Mouse (Mus musculus): Measurements from ENCODE around the gene Mcm2. TPM values are rescaled to one million over a fixed set of nuclear protein-coding genes. Genes with fewer than 3 reads are reported as not detected.

Mcm2 gene
- 126 TPM for polyA plus RNA-seq (2012; fragmentation: generic; extraction: Trizol)
- long read RNA-seq, experiment 1, transcript Mcm2-201 (16 exons, 3,371 nt) = major isoform, 58 of 90 reads
- long read RNA-seq, experiment 1, partial matches to known transcripts = 16 of 90 reads
- long read RNA-seq, experiment 1, other reads (novel, unspliced or antisense) = 16 of 90 reads
- long read RNA-seq, experiment 2, transcript Mcm2-201 (16 exons, 3,371 nt) = major isoform, 2,262 of 2,564 reads
- long read RNA-seq, experiment 2, partial matches to known transcripts = 115 of 2,564 reads
- long read RNA-seq, experiment 2, other reads (novel, unspliced or antisense) = 187 of 2,564 reads

DNA sequence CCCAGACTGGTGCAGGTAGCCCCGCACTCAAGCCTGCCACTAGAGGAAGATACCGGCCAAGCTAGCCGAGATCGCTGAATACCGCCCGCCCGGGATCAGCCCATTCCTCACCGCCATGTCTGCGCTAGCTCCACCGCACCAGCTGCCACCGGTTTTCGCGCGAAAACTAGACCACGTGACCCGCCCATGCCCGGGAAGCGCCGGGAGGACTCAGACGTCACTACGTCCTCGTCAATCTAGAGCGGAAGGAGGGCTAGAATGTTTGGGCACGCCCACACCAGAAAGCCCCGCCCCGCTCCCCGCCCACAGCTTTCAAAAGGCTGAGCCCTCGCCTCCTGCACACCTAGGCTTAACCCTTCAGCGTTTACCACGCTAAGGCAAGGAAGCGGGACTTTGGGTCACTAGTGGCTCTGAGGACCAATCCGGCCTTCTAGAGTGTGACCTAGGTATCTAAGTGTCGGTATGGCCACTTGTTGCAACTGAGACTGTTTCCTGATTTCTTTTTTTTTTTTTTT lies at the start of gene Mcm2:
Gene Mcm2, minus strand, starts transcription at position 247 of the 515 bp plus-strand sequence.
- peaks cover 55% of the 10 kb centered on the region for H3K79me2 ChIP-seq (ENCODE audit: control insufficient read depth, insufficient read depth)
- peak within 1 kb of the TSS; percentile 85 for H3K4me3 ChIP-seq (ENCODE audit: insufficient read depth, poor library complexity, severe bottlenecking)
- TF ChIP-seq FOSL1 (IDR thresholded peaks at IDR 0.05; ENCODE audit: insufficient read depth, low read length, poor library complexity, severe bottlenecking) (no peak), MAX (IDR thresholded peaks at IDR 0.05) (peak; percentile 41), CEBPB (IDR thresholded peaks at IDR 0.05; ENCODE audit: low read depth) (no peak), MYOD1 (IDR thresholded peaks at IDR 0.05; ENCODE audit: control insufficient read depth, insufficient read length, low read depth) (peak; percentile 16), USF1 (IDR thresholded peaks at IDR 0.05; ENCODE audit: low read depth) (peak; percentile 96)
- H3K27me3 ChIP-seq (ENCODE audit: control insufficient read depth, insufficient read depth, insufficient read length) = no peaks in the 10 kb centered on the region
- H3ac ChIP-seq (ENCODE audit: control insufficient read depth, insufficient read length, low read depth) = peak within 1 kb of the TSS; percentile 81
- peaks cover 35% of the 10 kb centered on the region for H3K36me3 ChIP-seq (ENCODE audit: control insufficient read depth, insufficient read depth)
- H3K79me3 ChIP-seq (ENCODE audit: low read depth) = peaks cover 36% of the 10 kb centered on the region

GRCm38 (mm10) chr6:88947771-88948170 lies 49.2 kb upstream of the Mcm2 start:
- no peaks in the 10 kb centered on the region for H3K79me3 ChIP-seq (ENCODE audit: low read depth)
- no peak overlapping the region for H3K4me3 ChIP-seq (ENCODE audit: insufficient read depth, poor library complexity, severe bottlenecking)
- no peaks in the 10 kb centered on the region for H3K36me3 ChIP-seq (ENCODE audit: control insufficient read depth, insufficient read depth)
- no peaks in the 10 kb centered on the region for H3K27me3 ChIP-seq (ENCODE audit: control insufficient read depth, insufficient read depth, insufficient read length)
- H3K79me2 ChIP-seq (ENCODE audit: control insufficient read depth, insufficient read depth) = no peaks in the 10 kb centered on the region
- no peak for TF ChIP-seq MYOG (IDR thresholded peaks at IDR 0.05; ENCODE audit: control insufficient read depth, extremely low read depth, insufficient read length)
- no peak for TF ChIP-seq MAX (IDR thresholded peaks at IDR 0.05)
- TF ChIP-seq USF1 (IDR thresholded peaks at IDR 0.05; ENCODE audit: low read depth) = no peak
- TF ChIP-seq FOSL1 (IDR thresholded peaks at IDR 0.05; ENCODE audit: insufficient read depth, low read length, poor library complexity, severe bottlenecking) = no peak
- TF ChIP-seq CTCF (IDR thresholded peaks at IDR 0.05; ENCODE audit: control insufficient read depth, insufficient read depth, insufficient read length) = no peak
- no peak for TF ChIP-seq MYOD1 (IDR thresholded peaks at IDR 0.05; ENCODE audit: control insufficient read depth, insufficient read length, low read depth)
- no peak for TF ChIP-seq CEBPB (IDR thresholded peaks at IDR 0.05; ENCODE audit: low read depth)
- no peak overlapping the region for H3ac ChIP-seq (ENCODE audit: control insufficient read depth, insufficient read length, low read depth)

GRCm38 (mm10) chr6:88946442-88946841 lies 47.9 kb upstream of the Mcm2 start:
- Histone ChIP-seq H3K79me3 (ENCODE audit: low read depth) (no peaks in the 10 kb centered on the region), H3K36me3 (ENCODE audit: control insufficient read depth, insufficient read depth) (no peaks in the 10 kb centered on the region), H3K4me3 (ENCODE audit: insufficient read depth, poor library complexity, severe bottlenecking) (no peak overlapping the region), H3K79me2 (ENCODE audit: control insufficient read depth, insufficient read depth) (no peaks in the 10 kb centered on the region), H3ac (ENCODE audit: control insufficient read depth, insufficient read length, low read depth) (no peak overlapping the region), H3K27me3 (ENCODE audit: control insufficient read depth, insufficient read depth, insufficient read length) (no peaks in the 10 kb centered on the region)
- TF ChIP-seq FOSL1 (IDR thresholded peaks at IDR 0.05; ENCODE audit: insufficient read depth, low read length, poor library complexity, severe bottlenecking) (no peak), CTCF (IDR thresholded peaks at IDR 0.05; ENCODE audit: control insufficient read depth, insufficient read depth, insufficient read length) (no peak), MAX (IDR thresholded peaks at IDR 0.05) (no peak), MYOG (IDR thresholded peaks at IDR 0.05; ENCODE audit: control insufficient read depth, extremely low read depth, insufficient read length) (no peak), USF1 (IDR thresholded peaks at IDR 0.05; ENCODE audit: low read depth) (no peak), CEBPB (IDR thresholded peaks at IDR 0.05; ENCODE audit: low read depth) (no peak), MYOD1 (IDR thresholded peaks at IDR 0.05; ENCODE audit: control insufficient read depth, insufficient read length, low read depth) (no peak)

- no peak overlapping the region for H3ac ChIP-seq (ENCODE audit: control insufficient read depth, insufficient read length, low read depth)
- H3K36me3 ChIP-seq (ENCODE audit: control insufficient read depth, insufficient read depth) = no peaks in the 10 kb centered on the region
- no peak overlapping the region for H3K4me3 ChIP-seq (ENCODE audit: insufficient read depth, poor library complexity, severe bottlenecking)
- TF ChIP-seq FOSL1 (IDR thresholded peaks at IDR 0.05; ENCODE audit: insufficient read depth, low read length, poor library complexity, severe bottlenecking) (no peak), CTCF (IDR thresholded peaks at IDR 0.05; ENCODE audit: control insufficient read depth, insufficient read depth, insufficient read length) (no peak), MYOD1 (IDR thresholded peaks at IDR 0.05; ENCODE audit: control insufficient read depth, insufficient read length, low read depth) (no peak), MYOG (IDR thresholded peaks at IDR 0.05; ENCODE audit: control insufficient read depth, extremely low read depth, insufficient read length) (no peak), CEBPB (IDR thresholded peaks at IDR 0.05; ENCODE audit: low read depth) (no peak), USF1 (IDR thresholded peaks at IDR 0.05; ENCODE audit: low read depth) (no peak), MAX (IDR thresholded peaks at IDR 0.05) (no peak)
- no peaks in the 10 kb centered on the region for H3K79me3 ChIP-seq (ENCODE audit: low read depth)
- no peaks in the 10 kb centered on the region for H3K27me3 ChIP-seq (ENCODE audit: control insufficient read depth, insufficient read depth, insufficient read length)
- no peaks in the 10 kb centered on the region for H3K79me2 ChIP-seq (ENCODE audit: control insufficient read depth, insufficient read depth)
These were observed 45.1 kb upstream of the Mcm2 start for GRCm38 (mm10) chr6:88943666-88944065.

- TF ChIP-seq CTCF (IDR thresholded peaks at IDR 0.05; ENCODE audit: control insufficient read depth, insufficient read depth, insufficient read length) (no peak), MYOG (IDR thresholded peaks at IDR 0.05; ENCODE audit: control insufficient read depth, extremely low read depth, insufficient read length) (no peak), USF1 (IDR thresholded peaks at IDR 0.05; ENCODE audit: low read depth) (no peak), CEBPB (IDR thresholded peaks at IDR 0.05; ENCODE audit: low read depth) (no peak), FOSL1 (IDR thresholded peaks at IDR 0.05; ENCODE audit: insufficient read depth, low read length, poor library complexity, severe bottlenecking) (no peak), MAX (IDR thresholded peaks at IDR 0.05) (no peak)
- no peaks in the 10 kb centered on the region for H3K79me2 ChIP-seq (ENCODE audit: control insufficient read depth, insufficient read depth)
These were observed 44.0 kb upstream of the Mcm2 start for GRCm38 (mm10) chr6:88942595-88942994.

More at GRCm38 (mm10) chr6:88942595-88942994, 44.0 kb upstream of the Mcm2 start:
- no peaks in the 10 kb centered on the region for H3K27me3 ChIP-seq (ENCODE audit: control insufficient read depth, insufficient read depth, insufficient read length)
- H3K79me3 ChIP-seq (ENCODE audit: low read depth) = no peaks in the 10 kb centered on the region
- H3K36me3 ChIP-seq (ENCODE audit: control insufficient read depth, insufficient read depth) = no peaks in the 10 kb centered on the region
- H3ac ChIP-seq (ENCODE audit: control insufficient read depth, insufficient read length, low read depth) = no peak overlapping the region
- no peak overlapping the region for H3K4me3 ChIP-seq (ENCODE audit: insufficient read depth, poor library complexity, severe bottlenecking)

Data from C2C12 (cell line).